Mouse (Mus musculus) midbrain, embryonic 13.5 days (tissue): ENCODE results near the gene Tmem191c. TPM values are rescaled to one million over a fixed set of nuclear protein-coding genes. Genes with fewer than 3 reads are reported as not detected.

Experiments used
- polyA plus RNA-seq: library from polyadenylated mRNA; unstranded; fragments of >200 nt; fragmentation: Nextera tagmentation; extraction: Ambion mirVana; gene quantifications from 2 replicates; pipeline ENCODE4 v1.2.1, GENCODE M21; 2015

Gene Tmem191c
- polyA plus RNA-seq, 1 experiment from 2014 or later, result 28.1 TPM

Other genes with a start within 250 kb of the Tmem191c start
- 155 TPM in 2 replicates for gene Ypel1, start 206.4 kb upstream of the Tmem191c start, polyA plus RNA-seq
- 168 and 171 TPM in 2 replicates for gene Ppil2, start 164.8 kb upstream of the Tmem191c start, polyA plus RNA-seq
- gene 2610318N02Rik, start 150.9 kb upstream of the Tmem191c start, polyA plus RNA-seq, result 34.1 and 35.5 TPM in 2 replicates
- gene Sdf2l1, start 143.7 kb upstream of the Tmem191c start, polyA plus RNA-seq, result 37.0 and 42.9 TPM in 2 replicates
- gene Ydjc, start 131.5 kb upstream of the Tmem191c start, polyA plus RNA-seq, result 21.5 and 22.0 TPM in 2 replicates
- 1.1 and 1.4 TPM in 2 replicates for gene Ccdc116, start 128.8 kb upstream of the Tmem191c start, polyA plus RNA-seq
- gene Ube2l3, start 73.4 kb upstream of the Tmem191c start, polyA plus RNA-seq, result 330 and 342 TPM in 2 replicates
- gene Rimbp3, start 67.5 kb upstream of the Tmem191c start, polyA plus RNA-seq, result 2.1 and 2.5 TPM in 2 replicates
- 13.2 and 13.6 TPM in 2 replicates for gene Hic2, start 42.5 kb upstream of the Tmem191c start, polyA plus RNA-seq
- gene Serpind1, start 55.3 kb downstream of the Tmem191c start, polyA plus RNA-seq, result 1.1 and 2.2 TPM in 2 replicates
- gene Snap29, start 129.9 kb downstream of the Tmem191c start, polyA plus RNA-seq, result 21.2 and 23.3 TPM in 2 replicates
- gene Pi4ka, start 130.2 kb downstream of the Tmem191c start, polyA plus RNA-seq, result 62.7 and 67.5 TPM in 2 replicates
- 88.7 and 91.2 TPM in 2 replicates for gene Crkl, start 175.9 kb downstream of the Tmem191c start, polyA plus RNA-seq
- gene Aifm3, start 213.5 kb downstream of the Tmem191c start, polyA plus RNA-seq, result 7.9 and 10.6 TPM in 2 replicates
- gene Lztr1, start 232.6 kb downstream of the Tmem191c start, polyA plus RNA-seq, result 124 and 133 TPM in 2 replicates